Mouse (Mus musculus) ES-Bruce4 (cell line): Measurements from ENCODE around the gene Mybbp1a.

Source experiments
- CTCF ChIP-seq: IDR thresholded peaks from one replicate; pipeline ENCODE4 v1.8.1; 2011; ENCODE audit warnings: low read depth, low read length
- EP300 ChIP-seq: IDR thresholded peaks from 2 replicates; pipeline ENCODE4 v1.6.1; 2011; ENCODE audit warnings: low read depth, low read length; ENCODE audit not compliant: insufficient read depth
- POLR2A ChIP-seq: IDR thresholded peaks from one replicate; pipeline ENCODE4 v1.8.1; 2011; ENCODE audit warnings: low read length; ENCODE audit not compliant: insufficient read depth

GRCm38 (mm10) chr11:72410521-72411092 lies 30.5 kb upstream of the Mybbp1a start:
- no peak for TF ChIP-seq POLR2A
- TF ChIP-seq CTCF: no peak
- no peak for TF ChIP-seq EP300
